13 mouse cellular contexts compared by ENCODE assay signal in genomic region chrX:141150290-141150689, GRCm38 (mm10).
DNase-seq lines count a peak whose midpoint lies in the region; ATAC-seq and TF ChIP-seq lines count a peak whose summit lies in the region.
"Had no signal": no experiment of that assay in that cellular context is flagged by ENCODE, and none has a peak within 500 bp of the region (broad histone marks: within the 10 kb centered on the region; RNA-seq: fewer than 3 reads in every experiment).

No protein-coding gene starts in this region.

- TF ChIP-seq EP300 in liver, embryonic 14.5 days (IDR thresholded peaks at IDR 0.05; ENCODE audit: low read depth) = no peak

- H3K9me3 ChIP-seq in forebrain, embryonic 11.5 days (ENCODE audit: control insufficient read depth, low read length) = no peaks in the 10 kb centered on the region
- no peaks in the 10 kb centered on the region for H3K9me3 ChIP-seq in forebrain, embryonic 10.5 days
- no peaks in the 10 kb centered on the region for H3K9me3 ChIP-seq in neural tube, embryonic 12.5 days
- H3K9me3 ChIP-seq in neural tube, embryonic 15.5 days (replicated peaks) = no peaks in the 10 kb centered on the region
- no peaks in the 10 kb centered on the region for H3K9me3 ChIP-seq in liver, embryonic 14.5 days (ENCODE audit: control insufficient read depth, low read length)
- no peaks in the 10 kb centered on the region for H3K9me3 ChIP-seq in stomach, embryonic 16.5 days (replicated peaks; ENCODE audit: control insufficient read depth, low read length)

- no peak overlapping the region for H3K4me3 ChIP-seq in forebrain, embryonic 11.5 days (ENCODE audit: low read depth, low read length)
- no peak overlapping the region for H3K4me3 ChIP-seq in forebrain, embryonic 10.5 days
- H3K4me3 ChIP-seq in neural tube, embryonic 12.5 days = no peak overlapping the region
- no peak overlapping the region for H3K4me3 ChIP-seq in neural tube, embryonic 15.5 days (replicated peaks)
- no peak overlapping the region for H3K4me3 ChIP-seq in liver, embryonic 14.5 days (ENCODE audit: insufficient read depth in 1 of 2, low read depth in 2 of 2, low read length in 2 of 2)
- no peak overlapping the region for H3K4me3 ChIP-seq in stomach, embryonic 16.5 days (replicated peaks; ENCODE audit: low read length)
- no peak overlapping the region for H3K4me3 ChIP-seq in cerebellum, adult 2 months (replicated peaks; ENCODE audit: insufficient read depth, low read depth, low read length)
- H3K4me3 ChIP-seq: erythroblast, embryonic 14.5 days; myocyte had no signal

- TF ChIP-seq CTCF in liver, embryonic 14.5 days (IDR thresholded peaks at IDR 0.05; ENCODE audit: low read depth) = no peak
- no peak for TF ChIP-seq CTCF in cerebellum, adult 2 months (IDR thresholded peaks at IDR 0.05; ENCODE audit: borderline replicate concordance, insufficient read depth, low read depth, low read length)

- no peak overlapping the region for H3K27ac ChIP-seq in forebrain, embryonic 11.5 days (ENCODE audit: low read depth, low read length)
- no peak overlapping the region for H3K27ac ChIP-seq in forebrain, embryonic 10.5 days
- H3K27ac ChIP-seq in neural tube, embryonic 12.5 days = no peak overlapping the region
- no peak overlapping the region for H3K27ac ChIP-seq in neural tube, embryonic 15.5 days (replicated peaks)
- H3K27ac ChIP-seq in liver, embryonic 14.5 days = no peak overlapping the region
- no peak overlapping the region for H3K27ac ChIP-seq in stomach, embryonic 16.5 days (ENCODE audit: low read length)
- no peak overlapping the region for H3K27ac ChIP-seq in cerebellum, adult 2 months (ENCODE audit: insufficient read depth, low read length)

- no peak for DNase-seq in forebrain, embryonic 11.5 days (ENCODE audit: low spot score)
- DNase-seq in forebrain, embryonic 10.5 days (ENCODE audit: extremely low spot score, low spot score) = no peak
- DNase-seq in liver, embryonic 14.5 days (ENCODE audit: low read depth in 3 of 3, low spot score in 3 of 3) = no peak
- DNase-seq in urinary bladder, postnatal 25 days (ENCODE audit: low spot score) = no peak
- DNase-seq in cerebellum, adult 2 months = no peak
- DNase-seq: cerebellum, adult 9-11 months; heart, postnatal 4 days; lung, postnatal 10 days had no signal

- 0 out of 2 replicates have a peak, but pooled peaks have one; percentile 42 for ATAC-seq in forebrain, embryonic 11.5 days (replicated peaks; ENCODE audit: low FRiP score)
- ATAC-seq in neural tube, embryonic 12.5 days (ENCODE audit: low FRiP score, low read depth) = peak; percentile 58; the same call in 1 of the 2 replicates
- no peak for ATAC-seq in neural tube, embryonic 15.5 days (ENCODE audit: low FRiP score)
- peak; percentile 53 for ATAC-seq in liver, embryonic 14.5 days (ENCODE audit: insufficient read depth)
- peak; percentile 58; the same call in 1 of the 2 replicates for ATAC-seq in stomach, embryonic 16.5 days (ENCODE audit: insufficient read depth, low FRiP score)

- H3K4me2 ChIP-seq in forebrain, embryonic 11.5 days (ENCODE audit: low read depth, low read length, severe bottlenecking) = no peak overlapping the region
- H3K4me2 ChIP-seq in neural tube, embryonic 12.5 days (replicated peaks) = no peak overlapping the region
- no peak overlapping the region for H3K4me2 ChIP-seq in neural tube, embryonic 15.5 days
- no peak overlapping the region for H3K4me2 ChIP-seq in liver, embryonic 14.5 days (ENCODE audit: low read depth)
- H3K4me2 ChIP-seq in stomach, embryonic 16.5 days (ENCODE audit: low read depth, low read length) = no peak overlapping the region

- H3K4me1 ChIP-seq in forebrain, embryonic 11.5 days (replicated peaks; ENCODE audit: control insufficient read depth, insufficient read depth, low read length) = no peaks in the 10 kb centered on the region
- no peaks in the 10 kb centered on the region for H3K4me1 ChIP-seq in forebrain, embryonic 10.5 days
- 0 out of 2 replicates have a peak, but pooled peaks cover 4% of the 10 kb centered on the region for H3K4me1 ChIP-seq in neural tube, embryonic 12.5 days
- no peaks in the 10 kb centered on the region for H3K4me1 ChIP-seq in neural tube, embryonic 15.5 days
- no peaks in the 10 kb centered on the region for H3K4me1 ChIP-seq in liver, embryonic 14.5 days (replicated peaks; ENCODE audit: control insufficient read depth in 2 of 2, insufficient read depth in 2 of 2, low read length in 1 of 2)
- no peaks in the 10 kb centered on the region for H3K4me1 ChIP-seq in stomach, embryonic 16.5 days (ENCODE audit: control insufficient read depth, insufficient read depth, low read length)
- H3K4me1 ChIP-seq in cerebellum, adult 2 months (ENCODE audit: control insufficient read depth, insufficient read depth, low read length) = no peaks in the 10 kb centered on the region

- peaks cover 10% of the 10 kb centered on the region for H3K27me3 ChIP-seq in forebrain, embryonic 11.5 days (ENCODE audit: control insufficient read depth, insufficient read depth, low read length)
- peaks cover 60% of the 10 kb centered on the region for H3K27me3 ChIP-seq in forebrain, embryonic 10.5 days (ENCODE audit: poor library complexity, severe bottlenecking)
- peaks cover 24% of the 10 kb centered on the region for H3K27me3 ChIP-seq in neural tube, embryonic 12.5 days (replicated peaks)
- no peaks in the 10 kb centered on the region for H3K27me3 ChIP-seq in neural tube, embryonic 15.5 days (replicated peaks)
- H3K27me3 ChIP-seq in liver, embryonic 14.5 days (ENCODE audit: control insufficient read depth, insufficient read depth, low read length) = no peaks in the 10 kb centered on the region
- no peaks in the 10 kb centered on the region; the same call in 1 of the 2 replicates for H3K27me3 ChIP-seq in stomach, embryonic 16.5 days (ENCODE audit: control insufficient read depth, insufficient read depth, low read length)
- H3K27me3 ChIP-seq in cerebellum, adult 2 months (ENCODE audit: control insufficient read depth, insufficient read depth, low read length) = no peaks in the 10 kb centered on the region

- no peak overlapping the region for H3K9ac ChIP-seq in forebrain, embryonic 11.5 days (ENCODE audit: low read length)
- no peak overlapping the region for H3K9ac ChIP-seq in neural tube, embryonic 12.5 days
- no peak overlapping the region for H3K9ac ChIP-seq in neural tube, embryonic 15.5 days (replicated peaks)
- no peak overlapping the region for H3K9ac ChIP-seq in liver, embryonic 14.5 days (replicated peaks)
- H3K9ac ChIP-seq in stomach, embryonic 16.5 days (ENCODE audit: low read length) = no peak overlapping the region

- no peak for TF ChIP-seq POLR2A in cerebellum, adult 2 months (IDR thresholded peaks at IDR 0.05; ENCODE audit: borderline replicate concordance, insufficient read depth, low read length)

- H3K36me3 ChIP-seq in forebrain, embryonic 11.5 days (ENCODE audit: control insufficient read depth, insufficient read depth, low read length) = no peaks in the 10 kb centered on the region
- H3K36me3 ChIP-seq in forebrain, embryonic 10.5 days (replicated peaks) = no peaks in the 10 kb centered on the region
- H3K36me3 ChIP-seq in neural tube, embryonic 12.5 days = no peaks in the 10 kb centered on the region
- H3K36me3 ChIP-seq in neural tube, embryonic 15.5 days = no peaks in the 10 kb centered on the region
- H3K36me3 ChIP-seq in liver, embryonic 14.5 days (replicated peaks; ENCODE audit: control insufficient read depth, insufficient read depth, low read depth) = no peaks in the 10 kb centered on the region
- H3K36me3 ChIP-seq in stomach, embryonic 16.5 days (ENCODE audit: control insufficient read depth, insufficient read depth, low read length) = no peaks in the 10 kb centered on the region
